Mouse (Mus musculus) kidney, postnatal 0 days (tissue): ENCODE measurements around the gene Tmem222. TPM values are rescaled to one million over a fixed set of nuclear protein-coding genes. Genes with fewer than 3 reads are reported as not detected.
A peak's percentile ranks its signal among the peaks of the same experiment; 100 is the strongest.

Experiments
- ATAC-seq: fragments of 200-750 bp; cut with Nextera tagmentation; replicated peaks from 2 replicates; pipeline ENCODE4 v1.8.0; 2017; ENCODE audit warnings: low read depth, moderate number of reproducible peaks, moderate TSS enrichment, moderate library complexity; ENCODE audit not compliant: low FRiP score
- DNase-seq: peaks from one replicate; pipeline ENCODE4 v3.0.0-alpha.2; 2016; ENCODE audit warnings: low spot score
- H3K27ac ChIP-seq: fragments of 300-500 bp; sonication (generic); 2 replicates; pipeline ENCODE4 v1.5.1; 2014; ENCODE audit warnings: mild to moderate bottlenecking
- H3K27me3 ChIP-seq: fragments of 300-500 bp; sonication (generic); 2 replicates; pipeline ENCODE4 v1.6.1; 2014; ENCODE audit warnings: low read length, mixed read lengths; ENCODE audit not compliant: insufficient read depth
- H3K36me3 ChIP-seq: fragments of 300-500 bp; sonication (generic); 2 replicates; pipeline ENCODE4 v1.6.1; 2014; ENCODE audit warnings: low read length, mixed read lengths; ENCODE audit not compliant: insufficient read depth
- H3K4me1 ChIP-seq: fragments of 300-500 bp; sonication (generic); replicated peaks from 2 replicates; pipeline ENCODE4 v1.6.1; 2014; ENCODE audit warnings: antibody characterized with exemption, low read length, mixed read lengths; ENCODE audit not compliant: insufficient read depth
- H3K4me2 ChIP-seq: fragments of 300-500 bp; sonication (generic); 2 replicates; pipeline ENCODE4 v1.6.1; 2014; ENCODE audit warnings: mild to moderate bottlenecking, low read length, moderate library complexity, mixed read lengths
- H3K4me3 ChIP-seq: fragments of 300-500 bp; sonication (generic); replicated peaks from 2 replicates; pipeline ENCODE4 v1.5.1; 2014; ENCODE audit warnings: low read depth, low read length
- H3K9ac ChIP-seq: fragments of 300-500 bp; sonication (generic); 2 replicates; pipeline ENCODE4 v1.6.1; 2014; ENCODE audit warnings: low read depth, low read length
- H3K9me3 ChIP-seq: fragments of 300-500 bp; sonication (generic); replicated peaks from 2 replicates; pipeline ENCODE4 v1.6.1; 2016; ENCODE audit warnings: low read length, inconsistent platforms, mixed read lengths
- CTCF ChIP-seq: IDR thresholded peaks from 2 replicates; pipeline ENCODE4 v1.5.1; 2016; ENCODE audit warnings: antibody characterized with exemption, low read depth, mild to moderate bottlenecking, moderate library complexity
- WGBS: fragments of 180-500 bp; shearing (Covaris S2); extraction: QIAGEN DNeasy Blood & Tissue Kit; methylation state at CpG from one replicate; pipeline ENCODE4 v1.1.7; 2014; 5-methylcytosine and 5-hydroxymethylcytosine counted together
- polyA plus RNA-seq: library from polyadenylated mRNA; unstranded; fragments of >200 nt; fragmentation: Nextera tagmentation; extraction: Ambion mirVana; gene quantifications from 2 replicates; pipeline ENCODE4 v1.2.1, GENCODE M21; 2015

The Tmem222 gene
- polyA plus RNA-seq, 1 experiment from 2014 or later = 74.5 TPM

DNA sequence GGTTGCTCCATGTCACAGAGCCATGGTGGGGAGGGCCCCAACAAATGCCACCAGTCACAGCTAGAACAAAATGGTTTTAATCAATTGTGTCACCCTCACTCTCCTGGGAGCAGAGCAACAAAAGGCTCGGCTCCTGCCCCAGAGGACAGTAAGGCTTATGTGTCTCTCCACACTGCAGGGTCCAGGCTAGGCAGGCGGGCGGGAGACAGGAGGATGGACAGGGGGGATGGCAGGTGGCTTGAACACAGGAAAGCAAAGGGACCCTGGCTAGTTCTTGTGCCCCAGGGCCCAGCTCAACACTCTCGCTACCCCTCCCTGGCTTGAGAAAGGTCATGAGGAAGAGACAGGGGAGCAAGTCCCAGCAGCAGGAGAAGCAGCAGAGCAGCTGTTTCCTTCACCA, 14.8 kb upstream of the Tmem222 start:
- 0 out of 2 replicates have a peak, but pooled peaks cover 4% of the 10 kb centered on the region for H3K4me1 ChIP-seq
- no peaks in the 10 kb centered on the region for H3K9me3 ChIP-seq
- H3K4me2 ChIP-seq = no peak overlapping the region
- H3K9ac ChIP-seq = no peak overlapping the region
- no peak overlapping the region for H3K4me3 ChIP-seq
- 73% methylated on average over 4 of the region's 4 CpGs for WGBS
- no peaks in the 10 kb centered on the region for H3K27me3 ChIP-seq
- TF ChIP-seq CTCF = no peak
- H3K27ac ChIP-seq = peak overlapping the region; percentile 76; the same call in 1 of the 2 replicates
- DNase-seq (no peak), ATAC-seq (no peak)
- H3K36me3 ChIP-seq = no peaks in the 10 kb centered on the region

DNA sequence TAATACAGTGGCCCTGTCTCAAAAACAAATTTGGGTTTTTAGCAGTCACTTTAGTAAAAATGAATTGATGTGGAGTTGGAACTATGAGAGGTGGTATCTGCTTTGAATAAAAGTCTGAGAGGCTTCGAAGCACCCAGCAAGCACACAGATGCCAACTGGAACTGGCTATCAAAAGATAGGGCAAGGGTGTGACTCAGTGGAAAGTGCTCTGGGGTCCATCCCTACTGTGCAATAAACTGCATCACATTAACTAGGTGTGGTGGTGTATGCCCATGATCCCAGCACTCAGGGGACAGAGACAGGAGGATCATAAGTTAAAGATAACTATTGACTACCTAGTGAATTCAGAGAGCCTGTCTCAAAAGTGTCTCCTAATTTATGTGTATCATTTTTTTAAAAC, 13.7 kb upstream of the Tmem222 start:
- DNase-seq (no peak), ATAC-seq (no peak)
- TF ChIP-seq CTCF = no peak
- Histone ChIP-seq H3K9ac (no peak overlapping the region), H3K9me3 (no peaks in the 10 kb centered on the region), H3K4me3 (no peak overlapping the region), H3K36me3 (no peaks in the 10 kb centered on the region), H3K27ac (no peak overlapping the region), H3K4me1 (0 out of 2 replicates have a peak, but pooled peaks cover 4% of the 10 kb centered on the region), H3K4me2 (no peak overlapping the region), H3K27me3 (no peaks in the 10 kb centered on the region)
- WGBS = 95% methylated on average over 1 of the region's 1 CpGs

DNA sequence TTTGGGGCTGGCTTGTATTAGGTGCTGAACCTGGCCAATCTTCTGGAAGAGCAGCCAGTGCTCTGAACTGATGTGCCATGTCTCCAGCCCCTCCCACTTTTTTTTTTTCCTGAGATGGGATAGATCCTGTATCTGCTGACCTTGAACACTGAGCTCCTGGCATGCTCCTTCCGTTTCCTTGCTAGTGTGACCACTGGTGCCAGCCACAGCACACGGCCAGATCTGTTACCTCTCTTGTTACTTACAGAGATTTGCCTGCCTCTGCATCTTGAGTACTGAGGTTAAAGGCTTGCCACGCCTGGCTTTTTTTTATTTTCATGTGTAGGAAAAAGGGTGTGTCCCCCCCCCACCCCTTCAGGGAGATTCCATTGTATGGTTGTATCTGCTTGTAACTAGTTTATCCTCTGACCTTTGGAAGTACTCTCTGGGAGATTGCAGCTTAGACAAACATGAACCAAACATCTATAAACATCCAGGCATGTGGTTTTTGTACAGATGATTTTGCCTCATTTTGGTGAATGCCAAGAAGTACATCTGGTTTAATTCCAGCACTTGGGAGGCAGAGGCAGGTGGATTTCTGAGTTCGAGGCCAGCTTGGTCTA, 9.0 kb upstream of the Tmem222 start:
- DNase-seq (no peak), ATAC-seq (no peak)
- H3K27me3 ChIP-seq = no peaks in the 10 kb centered on the region
- WGBS = 74% methylated on average over 4 of the region's 4 CpGs
- H3K9ac ChIP-seq = no peak overlapping the region
- no peak overlapping the region for H3K4me2 ChIP-seq
- H3K4me3 ChIP-seq = no peak overlapping the region
- no peak overlapping the region for H3K27ac ChIP-seq
- TF ChIP-seq CTCF = no peak
- no peaks in the 10 kb centered on the region for H3K9me3 ChIP-seq
- H3K36me3 ChIP-seq = no peaks in the 10 kb centered on the region
- no peaks in the 10 kb centered on the region; the same call in 1 of the 2 replicates for H3K4me1 ChIP-seq

DNA sequence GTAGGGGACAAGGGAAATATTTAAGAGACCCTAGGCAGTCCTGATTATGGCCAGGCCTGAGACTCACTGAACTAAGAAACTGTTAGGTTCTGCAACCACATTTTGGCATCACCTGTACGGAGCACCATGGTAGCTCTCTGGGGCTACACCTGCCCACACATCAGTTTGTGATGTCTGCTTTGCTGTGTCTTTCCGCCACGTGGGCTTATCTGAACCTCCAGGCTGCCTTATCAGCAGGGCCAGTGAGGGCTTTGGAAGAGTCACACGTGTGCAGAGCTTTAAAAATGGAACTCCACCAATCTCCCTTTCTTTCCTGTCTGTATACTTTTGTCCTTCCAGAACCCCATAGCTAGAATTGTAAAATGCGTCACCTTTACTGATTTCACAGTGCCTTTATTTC, 8.4 kb upstream of the Tmem222 start:
- no peak for TF ChIP-seq CTCF
- DNase-seq (no peak), ATAC-seq (no peak)
- Histone ChIP-seq H3K9me3 (no peaks in the 10 kb centered on the region), H3K36me3 (no peaks in the 10 kb centered on the region), H3K4me2 (no peak overlapping the region), H3K4me1 (no peaks in the 10 kb centered on the region; the same call in 1 of the 2 replicates), H3K4me3 (no peak overlapping the region), H3K27me3 (no peaks in the 10 kb centered on the region), H3K27ac (no peak overlapping the region), H3K9ac (no peak overlapping the region)
- 84% methylated on average over 5 of the region's 5 CpGs for WGBS

DNA sequence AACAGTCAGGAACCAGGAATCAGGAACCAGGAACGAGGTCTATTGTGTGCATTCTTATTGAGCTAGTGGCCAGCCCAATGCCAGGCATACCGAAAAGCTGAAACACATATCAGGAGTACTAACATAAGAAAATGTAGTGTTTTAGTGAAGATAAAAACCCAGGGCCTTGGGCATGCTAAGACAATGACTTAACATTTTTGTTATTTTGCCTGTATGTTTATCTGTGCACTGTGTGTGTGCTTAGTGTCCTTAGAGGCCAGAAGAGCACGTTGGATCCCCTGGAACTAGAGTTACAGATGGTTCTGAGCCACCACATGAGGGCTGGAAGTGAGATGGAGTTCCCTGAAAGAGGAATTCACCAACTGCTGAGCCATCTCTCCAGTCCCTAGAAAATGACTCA, 7.7 kb upstream of the Tmem222 start:
- no peak for TF ChIP-seq CTCF
- WGBS = 86% methylated on average over 3 of the region's 3 CpGs
- no peak overlapping the region for H3K4me2 ChIP-seq

DNA sequence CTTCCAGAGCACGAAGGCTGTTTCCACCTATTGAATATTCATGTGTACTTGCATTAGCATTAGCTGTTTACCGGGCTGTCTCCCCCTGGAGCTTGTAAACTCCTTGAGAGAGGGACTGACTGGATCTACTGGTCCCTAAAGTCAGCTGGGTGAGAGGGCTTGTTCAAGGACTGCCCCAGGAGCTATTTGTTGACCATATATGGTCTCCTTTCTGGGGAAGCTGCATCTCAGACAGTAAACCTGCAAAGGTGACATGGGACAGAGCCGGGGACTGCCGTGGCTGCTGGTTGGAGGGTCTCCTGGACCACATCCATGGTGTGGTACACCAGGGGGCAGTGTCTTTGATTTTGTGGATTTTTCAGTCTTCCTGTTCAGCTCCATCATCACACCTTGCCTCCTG, 5.1 kb upstream of the Tmem222 start:
- no peak overlapping the region for H3K4me3 ChIP-seq
- no peak overlapping the region for H3K4me2 ChIP-seq
- no peak overlapping the region for H3K9ac ChIP-seq
- WGBS = 22% methylated on average over 4 of the region's 4 CpGs
- no peak for DNase-seq
- no peak for ATAC-seq
- H3K9me3 ChIP-seq = no peaks in the 10 kb centered on the region
- no peaks in the 10 kb centered on the region for H3K36me3 ChIP-seq
- H3K27ac ChIP-seq = no peak overlapping the region
- peak; percentile 34 for TF ChIP-seq CTCF
- H3K27me3 ChIP-seq = no peaks in the 10 kb centered on the region
- no peaks in the 10 kb centered on the region; the same call in 1 of the 2 replicates for H3K4me1 ChIP-seq

More for the DNA sequence above, 7.7 kb upstream of the Tmem222 start:
- H3K4me3 ChIP-seq = no peak overlapping the region
- no peak for DNase-seq
- H3K4me1 ChIP-seq = no peaks in the 10 kb centered on the region; the same call in 1 of the 2 replicates
- no peaks in the 10 kb centered on the region for H3K27me3 ChIP-seq
- no peak for ATAC-seq
- H3K27ac ChIP-seq = no peak overlapping the region
- no peaks in the 10 kb centered on the region for H3K36me3 ChIP-seq
- H3K9ac ChIP-seq = no peak overlapping the region
- no peaks in the 10 kb centered on the region for H3K9me3 ChIP-seq

DNA sequence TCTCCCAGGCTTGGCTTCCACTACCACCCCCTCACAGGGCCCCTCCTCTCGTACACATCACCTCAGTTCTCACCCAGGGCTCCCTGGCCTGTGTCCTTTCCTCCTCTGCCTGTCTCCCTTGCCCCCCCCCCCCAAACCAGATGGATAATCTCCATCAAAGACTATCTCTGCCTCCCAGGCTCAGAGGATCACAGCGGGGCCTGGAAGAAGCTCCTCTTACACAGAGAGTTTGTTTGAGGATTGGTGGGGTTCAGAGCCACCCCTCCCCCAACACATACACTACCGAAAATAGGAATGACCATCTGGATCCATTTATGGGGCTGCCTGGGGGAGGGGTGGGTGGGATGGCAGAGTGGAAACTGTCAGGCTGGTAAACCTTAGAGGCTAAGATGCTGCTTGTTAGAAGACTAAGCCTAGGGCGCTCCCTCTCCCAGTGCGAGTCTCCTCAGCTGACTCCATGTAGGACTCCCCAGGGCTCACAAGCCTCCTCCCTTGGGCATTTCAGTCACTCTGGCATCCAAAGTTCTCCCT, 4.4 kb upstream of the Tmem222 start:
- Histone ChIP-seq H3K4me3 (no peak overlapping the region), H3K4me2 (no peak overlapping the region), H3K27ac (no peak overlapping the region), H3K36me3 (no peaks in the 10 kb centered on the region), H3K4me1 (no peaks in the 10 kb centered on the region; the same call in 1 of the 2 replicates), H3K9ac (no peak overlapping the region), H3K9me3 (no peaks in the 10 kb centered on the region), H3K27me3 (no peaks in the 10 kb centered on the region)
- ATAC-seq (no peak), DNase-seq (no peak)
- WGBS = 24% methylated on average over 5 of the region's 5 CpGs
- TF ChIP-seq CTCF = no peak
